Mouse (Mus musculus): ENCODE data around the gene Lrrtm1.

The Lrrtm1 gene

DNA sequence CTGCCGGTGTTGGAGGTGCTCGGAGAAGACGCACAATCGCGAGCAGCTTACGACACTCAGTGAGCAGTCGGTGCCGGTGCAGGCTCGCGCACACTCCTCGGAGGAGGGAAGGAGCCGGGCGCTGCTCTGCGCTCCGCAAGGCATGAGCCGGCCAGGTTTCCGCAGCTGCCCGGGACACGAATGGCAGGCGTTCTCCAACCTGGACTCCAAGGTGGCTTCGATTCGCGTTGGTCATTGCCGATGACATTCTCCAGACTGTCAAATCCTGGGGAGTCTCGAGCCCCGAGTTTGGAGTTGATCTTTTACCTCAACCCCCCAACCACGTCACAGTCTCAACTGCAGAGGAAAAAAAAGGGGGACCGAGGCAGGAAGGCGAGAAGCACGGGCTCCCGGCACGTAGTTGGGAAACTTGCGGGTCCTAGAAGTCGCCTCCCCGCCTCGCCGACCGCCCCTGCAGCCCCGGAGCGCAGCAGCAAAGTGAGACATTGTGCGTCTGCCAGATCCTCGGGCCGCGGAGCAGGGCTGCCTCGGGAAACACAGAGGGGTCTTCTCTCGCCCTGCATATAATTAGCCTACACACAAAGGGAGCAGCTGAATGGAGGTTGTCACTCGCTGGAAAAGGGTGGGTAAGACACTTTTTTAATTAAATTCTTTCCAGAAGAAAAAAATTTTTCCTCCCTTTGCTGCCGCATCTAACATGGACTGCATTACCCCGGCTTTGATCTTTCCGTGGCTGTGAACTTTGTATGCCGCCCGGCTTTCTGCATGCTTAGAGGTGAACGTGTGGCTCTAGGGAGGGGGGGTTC, at the start of gene Lrrtm1:
Lrrtm1 (plus strand) TSS at position 89 of the 806 bp plus-strand sequence.
- in situ Hi-C loops (cut with MseI, MboI) = no loop called here

- in situ Hi-C loops (cut with MseI, MboI) = no loop called here
Measured at GRCm38 (mm10) chr6:77196650-77197049, 45.8 kb upstream of the Lrrtm1 start.

GRCm38 (mm10) chr6:77199375-77199774, 43.1 kb upstream of the Lrrtm1 start:
- in situ Hi-C loops (cut with MseI, MboI) = no loop called here

DNA sequence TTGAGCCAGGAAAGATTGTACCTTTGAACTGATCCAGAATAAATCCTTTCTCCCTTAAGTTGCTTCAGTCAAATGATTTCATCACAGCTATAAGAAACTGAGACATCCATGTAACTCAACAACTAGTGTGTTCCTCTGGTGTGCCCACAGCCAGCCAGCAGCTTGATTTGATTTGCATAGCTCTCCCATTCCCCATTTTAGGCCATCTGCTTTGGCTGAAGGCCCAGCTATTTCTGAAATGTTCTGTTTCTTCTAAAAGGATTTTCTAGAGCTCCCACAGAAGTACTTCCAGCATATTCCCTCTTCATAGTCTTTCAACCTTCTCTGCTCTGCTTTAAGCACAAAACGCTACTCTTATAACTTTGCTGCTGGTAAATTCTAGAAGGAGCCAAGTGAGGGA, 33.3 kb upstream of the Lrrtm1 start:
- in situ Hi-C loops (cut with MseI, MboI) = no loop called here

GRCm38 (mm10) chr6:77209929-77210328, 32.6 kb upstream of the Lrrtm1 start:
- in situ Hi-C loops (cut with MseI, MboI) = no loop called here

- in situ Hi-C loops (cut with MseI, MboI) = no loop called here
Measured at GRCm38 (mm10) chr6:77213757-77214409, 28.6 kb upstream of the Lrrtm1 start.

GRCm38 (mm10) chr6:77215322-77215721, 27.2 kb upstream of the Lrrtm1 start:
- in situ Hi-C loops (cut with MseI, MboI) = no loop called here

- in situ Hi-C loops (cut with MseI, MboI) = no loop called here
Measured at GRCm38 (mm10) chr6:77218875-77219274, 23.6 kb upstream of the Lrrtm1 start.

DNA sequence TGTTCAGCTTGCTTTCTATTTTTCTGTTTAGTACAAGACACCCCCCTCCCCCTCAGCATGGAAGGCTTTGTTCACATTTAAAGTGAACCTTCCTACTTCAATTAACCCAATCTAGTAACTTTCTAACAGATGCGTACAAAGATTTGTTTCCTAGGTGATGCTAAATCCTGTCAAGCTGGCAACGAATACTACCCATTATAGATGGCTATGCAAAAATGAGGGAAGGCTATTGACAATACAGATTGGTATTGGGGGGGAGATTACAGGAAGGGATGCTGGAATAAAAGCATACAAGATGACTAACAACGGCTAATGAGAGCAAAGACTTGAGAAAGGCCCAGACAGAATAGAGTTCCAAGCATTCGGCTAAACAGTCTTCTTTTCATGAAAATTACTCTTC, 21.7 kb upstream of the Lrrtm1 start:
- in situ Hi-C loops (cut with MseI, MboI) = no loop called here

GRCm38 (mm10) chr6:77222849-77223638, 19.4 kb upstream of the Lrrtm1 start:
- in situ Hi-C loops (cut with MseI, MboI) = no loop called here

DNA sequence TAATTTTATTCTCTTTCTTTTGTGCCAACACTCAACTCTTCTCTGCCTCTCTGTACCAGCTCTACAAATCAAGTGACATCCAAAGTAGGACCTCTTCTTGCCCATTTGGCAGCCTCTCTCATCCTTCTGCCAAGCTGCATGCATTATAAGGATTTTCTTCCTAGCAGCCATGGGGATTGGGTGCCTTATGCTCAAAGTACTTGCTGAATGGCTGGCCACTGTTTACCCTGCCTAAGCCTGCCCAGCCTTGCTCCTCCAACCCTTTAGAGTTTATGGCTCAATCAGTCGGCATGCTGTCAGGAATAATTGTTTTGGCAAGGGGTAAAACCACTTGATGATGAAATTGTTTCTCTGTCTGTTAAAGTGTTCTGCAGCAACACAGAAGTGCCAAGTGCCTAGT, 2.1 kb upstream of the Lrrtm1 start:
- in situ Hi-C loops (cut with MseI, MboI) = no loop called here

- in situ Hi-C loops (cut with MseI, MboI) = no loop called here
Measured at GRCm38 (mm10) chr6:77243541-77244231, 1.2 kb downstream of the Lrrtm1 start.

DNA sequence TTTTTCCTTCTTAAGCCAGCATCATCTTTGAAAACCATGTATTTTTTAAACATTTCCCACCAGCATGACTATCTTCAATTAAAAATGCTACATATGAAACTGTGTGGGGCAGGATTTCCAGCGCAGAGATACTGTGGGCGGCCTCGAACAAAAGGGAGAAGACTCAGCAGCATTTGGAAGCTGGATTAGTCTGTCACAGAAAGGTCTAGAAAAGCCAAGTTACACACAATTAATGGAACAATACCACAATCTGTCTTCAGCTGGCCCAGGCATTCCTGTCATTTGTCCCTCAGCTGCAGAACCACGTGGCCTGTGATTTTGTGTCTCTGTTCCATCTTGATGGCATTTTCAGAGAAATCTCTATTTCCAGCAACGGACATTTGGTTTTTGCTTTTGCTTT, 11.0 kb downstream of the Lrrtm1 start:
- in situ Hi-C loops (cut with MseI, MboI) = no loop called here

- in situ Hi-C loops (cut with MseI, MboI) = no loop called here
Measured at GRCm38 (mm10) chr6:77256348-77256747, 13.9 kb downstream of the Lrrtm1 start.

DNA sequence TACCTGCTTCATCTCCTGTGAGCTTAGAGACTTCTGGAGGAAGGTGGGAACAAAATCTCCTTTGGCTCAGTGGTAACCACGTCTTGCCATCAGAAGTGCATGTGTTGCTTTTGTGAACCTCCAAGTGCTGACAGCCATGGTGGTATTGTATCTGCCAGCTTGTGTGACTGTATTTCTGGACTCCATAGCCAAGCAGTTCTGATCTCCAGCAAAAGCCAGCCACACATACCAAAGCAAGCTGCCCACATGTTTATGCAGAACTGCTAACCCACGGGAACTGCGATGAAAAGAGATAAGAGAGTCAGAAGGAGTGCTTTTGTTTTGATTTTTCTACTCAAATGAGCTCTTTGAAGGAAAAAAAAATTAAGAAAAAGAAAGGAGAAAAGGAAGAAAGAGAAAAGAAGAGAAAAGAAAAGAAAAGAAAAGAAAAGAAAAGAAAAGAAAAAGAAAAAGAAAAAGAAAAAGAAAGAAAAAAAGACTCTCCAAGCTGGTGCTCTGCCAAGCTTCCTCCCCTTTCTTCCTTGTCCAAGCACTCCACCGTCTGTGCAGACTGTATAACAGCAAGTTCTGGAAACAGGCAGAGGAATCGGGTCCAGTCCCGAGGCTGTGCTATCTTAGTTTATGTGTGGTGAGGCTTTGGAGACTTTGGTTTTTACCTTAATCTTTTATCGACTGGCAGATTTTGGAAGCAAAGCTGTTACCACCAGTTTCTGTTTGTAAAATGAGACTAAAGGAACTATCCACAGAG, 15.0 kb downstream of the Lrrtm1 start:
- in situ Hi-C loops (cut with MseI, MboI) = no loop called here

DNA sequence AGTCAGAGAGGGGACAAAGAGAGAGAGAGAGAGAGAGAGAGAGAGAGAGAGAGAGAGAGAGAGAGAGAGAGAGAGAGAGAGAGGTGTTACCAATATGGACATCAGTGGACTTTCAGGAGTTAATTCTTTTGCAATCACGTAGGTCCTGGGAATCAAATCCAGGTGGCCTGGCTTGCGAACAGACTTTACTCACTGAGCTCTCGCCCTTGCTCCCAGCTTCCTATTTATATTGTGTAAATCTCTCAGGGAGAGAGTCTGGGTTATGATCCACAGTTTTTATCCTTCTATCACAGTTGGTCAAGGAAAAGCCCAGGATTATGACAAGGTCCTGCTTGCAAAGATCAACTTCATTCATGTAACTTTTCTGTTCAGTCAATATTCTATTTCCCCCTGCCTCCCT, 22.7 kb downstream of the Lrrtm1 start:
- in situ Hi-C loops (cut with MseI, MboI) = no loop called here

- in situ Hi-C loops (cut with MseI, MboI) = no loop called here
Measured at GRCm38 (mm10) chr6:77278794-77279193, 36.3 kb downstream of the Lrrtm1 start.

GRCm38 (mm10) chr6:77286317-77286716, 43.8 kb downstream of the Lrrtm1 start:
- in situ Hi-C loops (cut with MseI, MboI) = no loop called here

DNA sequence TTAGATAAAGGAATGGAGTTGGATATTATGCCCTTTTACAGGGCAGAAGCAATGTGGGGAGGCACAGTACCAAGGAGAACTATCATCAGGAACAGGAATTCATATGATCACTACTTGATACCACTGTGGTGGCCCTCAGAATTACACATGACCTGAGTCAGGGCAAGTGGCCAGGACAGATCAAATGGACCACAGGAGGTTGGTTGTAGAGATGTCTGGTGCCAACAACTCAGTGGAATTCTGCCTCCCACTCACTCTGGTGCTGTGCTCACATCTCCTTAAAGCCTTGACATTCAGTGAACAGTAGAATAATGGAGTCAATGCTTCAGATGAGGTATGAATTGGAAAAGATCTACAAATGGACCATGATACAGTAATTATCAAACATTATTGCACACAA, 45.9 kb downstream of the Lrrtm1 start:
- in situ Hi-C loops (cut with MseI, MboI) = no loop called here

- in situ Hi-C loops (cut with MseI, MboI) = no loop called here
Measured at GRCm38 (mm10) chr6:77291415-77291814, 48.9 kb downstream of the Lrrtm1 start.

DNA sequence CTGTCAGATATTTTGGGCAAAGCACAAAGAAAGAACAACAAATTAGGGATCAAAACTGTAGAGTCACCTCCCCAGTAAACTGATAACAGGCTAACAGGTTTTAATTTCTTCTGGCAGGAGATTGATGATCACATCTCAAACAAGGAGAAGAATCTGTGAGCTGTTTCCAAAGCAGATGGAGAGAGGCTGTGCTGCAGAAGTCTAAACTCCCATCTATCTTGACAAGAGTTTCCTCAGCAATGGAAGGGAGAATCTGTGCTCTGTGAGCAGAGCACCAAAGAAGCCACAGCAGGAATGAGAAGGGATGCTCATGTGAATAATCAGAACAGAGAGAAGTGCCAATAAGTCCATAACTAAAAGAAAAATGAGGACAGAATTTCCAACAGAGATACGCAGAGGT, 58.8 kb downstream of the Lrrtm1 start:
- in situ Hi-C loops (cut with MseI, MboI) = no loop called here

Data from mouse trophoblast stem cell (cell line).